Comparison of ENCODE assay signal across 9 mouse cellular contexts in genomic region chr17:42126488-42127237, GRCm38 (mm10).
DNase-seq lines count a peak whose midpoint lies in the region; ATAC-seq lines count a peak whose summit lies in the region.
"Had no signal": no experiment of that assay in that cellular context is flagged by ENCODE, and none has a peak within 500 bp of the region (broad histone marks: within the 10 kb centered on the region; RNA-seq: fewer than 3 reads in every experiment).

No protein-coding gene starts in this region.

- no peaks in the 10 kb centered on the region for H3K4me1 ChIP-seq in forebrain, embryonic 15.5 days
- H3K4me1 ChIP-seq in forebrain, embryonic 11.5 days (replicated peaks; ENCODE audit: control insufficient read depth, insufficient read depth, low read length) = no peaks in the 10 kb centered on the region
- H3K4me1 ChIP-seq in embryonic facial prominence, embryonic 13.5 days = no peaks in the 10 kb centered on the region
- H3K4me1 ChIP-seq in midbrain, embryonic 14.5 days (ENCODE audit: control insufficient read depth, insufficient read depth, low read length) = no peaks in the 10 kb centered on the region
- H3K4me1 ChIP-seq: megakaryocyte, embryonic 14.5 days had no signal

- DNase-seq in forebrain, embryonic 11.5 days (ENCODE audit: low spot score) = no peak
- DNase-seq in NIH3T3 (ENCODE audit: low read depth) = peak; percentile 92
- DNase-seq in kidney, adult 11 months = peak; percentile 9
- peak; percentile 59 for DNase-seq in midbrain, embryonic 14.5 days
- no peak for DNase-seq in spleen, postnatal 14 days (ENCODE audit: low spot score in 2 of 2)
- DNase-seq in left cerebral cortex, adult 18-20 months (ENCODE audit: low spot score in 2 of 2) = no peak

- no peak overlapping the region for H3K27ac ChIP-seq in forebrain, embryonic 15.5 days (replicated peaks)
- no peak overlapping the region for H3K27ac ChIP-seq in forebrain, embryonic 11.5 days (ENCODE audit: low read depth, low read length)
- no peak overlapping the region for H3K27ac ChIP-seq in embryonic facial prominence, embryonic 13.5 days
- H3K27ac ChIP-seq in midbrain, embryonic 14.5 days (replicated peaks; ENCODE audit: low read depth, low read length) = no peak overlapping the region

- H3K9me3 ChIP-seq in forebrain, embryonic 15.5 days = no peaks in the 10 kb centered on the region
- H3K9me3 ChIP-seq in forebrain, embryonic 11.5 days (ENCODE audit: control insufficient read depth, low read length) = no peaks in the 10 kb centered on the region
- H3K9me3 ChIP-seq in embryonic facial prominence, embryonic 13.5 days = no peaks in the 10 kb centered on the region
- no peaks in the 10 kb centered on the region for H3K9me3 ChIP-seq in midbrain, embryonic 14.5 days (ENCODE audit: control insufficient read depth, low read length)
- H3K9me3 ChIP-seq: megakaryocyte, embryonic 14.5 days had no signal

- no peaks in the 10 kb centered on the region for H3K27me3 ChIP-seq in forebrain, embryonic 15.5 days
- H3K27me3 ChIP-seq in forebrain, embryonic 11.5 days (ENCODE audit: control insufficient read depth, insufficient read depth, low read length) = no peaks in the 10 kb centered on the region
- H3K27me3 ChIP-seq in embryonic facial prominence, embryonic 13.5 days = no peaks in the 10 kb centered on the region
- H3K27me3 ChIP-seq in midbrain, embryonic 14.5 days (ENCODE audit: control insufficient read depth, insufficient read depth, low read length) = no peaks in the 10 kb centered on the region
- H3K27me3 ChIP-seq: megakaryocyte, embryonic 14.5 days had no signal

- peak; percentile 73 for ATAC-seq in forebrain, embryonic 15.5 days (replicated peaks)
- ATAC-seq in forebrain, embryonic 11.5 days (replicated peaks; ENCODE audit: low FRiP score) = no peak
- ATAC-seq in embryonic facial prominence, embryonic 13.5 days (ENCODE audit: insufficient number of reproducible peaks, insufficient read depth, low FRiP score, low TSS enrichment, low read depth) = peak; percentile 71; the same call in 1 of the 2 replicates
- peak; percentile 50 for ATAC-seq in midbrain, embryonic 14.5 days (ENCODE audit: low FRiP score, low TSS enrichment)

- no peak overlapping the region for H3K9ac ChIP-seq in forebrain, embryonic 15.5 days (replicated peaks)
- no peak overlapping the region for H3K9ac ChIP-seq in forebrain, embryonic 11.5 days (ENCODE audit: low read length)
- no peak overlapping the region for H3K9ac ChIP-seq in embryonic facial prominence, embryonic 13.5 days
- no peak overlapping the region for H3K9ac ChIP-seq in midbrain, embryonic 14.5 days (replicated peaks; ENCODE audit: low read length)

- H3K36me3 ChIP-seq in forebrain, embryonic 15.5 days = no peaks in the 10 kb centered on the region
- no peaks in the 10 kb centered on the region for H3K36me3 ChIP-seq in forebrain, embryonic 11.5 days (ENCODE audit: control insufficient read depth, insufficient read depth, low read length)
- no peaks in the 10 kb centered on the region for H3K36me3 ChIP-seq in embryonic facial prominence, embryonic 13.5 days
- H3K36me3 ChIP-seq in midbrain, embryonic 14.5 days (ENCODE audit: control insufficient read depth, insufficient read depth, low read length) = no peaks in the 10 kb centered on the region

- 66% methylated on average over 9 of the region's 9 CpGs for WGBS in forebrain, embryonic 15.5 days
- 83% methylated on average over 9 of the region's 9 CpGs for WGBS in forebrain, embryonic 11.5 days
- WGBS in embryonic facial prominence, embryonic 13.5 days = 63% methylated on average over 9 of the region's 9 CpGs
- 59% methylated on average over 9 of the region's 9 CpGs for WGBS in midbrain, embryonic 14.5 days

- H3K4me2 ChIP-seq in forebrain, embryonic 15.5 days (replicated peaks) = no peak overlapping the region
- no peak overlapping the region for H3K4me2 ChIP-seq in forebrain, embryonic 11.5 days (ENCODE audit: low read depth, low read length, severe bottlenecking)
- H3K4me2 ChIP-seq in embryonic facial prominence, embryonic 13.5 days = no peak overlapping the region
- H3K4me2 ChIP-seq in midbrain, embryonic 14.5 days (ENCODE audit: low read length) = no peak overlapping the region

- H3K4me3 ChIP-seq in forebrain, embryonic 15.5 days = no peak overlapping the region
- no peak overlapping the region for H3K4me3 ChIP-seq in forebrain, embryonic 11.5 days (ENCODE audit: low read depth, low read length)
- no peak overlapping the region for H3K4me3 ChIP-seq in embryonic facial prominence, embryonic 13.5 days
- H3K4me3 ChIP-seq in midbrain, embryonic 14.5 days (replicated peaks; ENCODE audit: low read depth, low read length) = no peak overlapping the region
- H3K4me3 ChIP-seq: megakaryocyte, embryonic 14.5 days had no signal

Comparison
In these comparisons a context has a peak if more than half of its experiments do, and no peak if none do; other contexts are left out.
1. DNase-seq: peak in NIH3T3 (single experiment), kidney, adult 11 months (single experiment) and midbrain, embryonic 14.5 days (single experiment); none in forebrain, embryonic 11.5 days (single experiment), spleen, postnatal 14 days (0 of 2) and left cerebral cortex, adult 18-20 months (0 of 2).